Mouse (Mus musculus) CH12.LX (cell line): ENCODE results near the gene Ccar1.

Source experiments
- CTCF ChIP-seq, 2 experiments: IDR thresholded peaks in 1 of 2; conservative IDR thresholded peaks in 1 of 2; 2 replicates each; pipeline ENCODE4 v1.5.1; 2011 to 2012; ENCODE audit warnings: low read depth in 2 of 2, low read length in 2 of 2, improper control_type of control experiment in 1 of 2, inconsistent platforms in 1 of 2, mild to moderate bottlenecking in 1 of 2, moderate library complexity in 1 of 2
- MEF2A ChIP-seq: IDR thresholded peaks from 2 replicates; pipeline ENCODE4 v1.6.1; 2014; ENCODE audit warnings: low read depth, mild to moderate bottlenecking, inconsistent platforms, low read length, improper control_type of control experiment, borderline replicate concordance
- POLR2A ChIP-seq: IDR thresholded peaks from 2 replicates; pipeline ENCODE4 v1.6.1; 2011; ENCODE audit warnings: low read depth, mild to moderate bottlenecking, improper control_type of control experiment, low read length
- TCF12 ChIP-seq: IDR thresholded peaks from 2 replicates; pipeline ENCODE4 v1.6.1; 2014; ENCODE audit warnings: low read depth, mild to moderate bottlenecking, inconsistent platforms, low read length, improper control_type of control experiment
- USF1 ChIP-seq: IDR thresholded peaks from 2 replicates; pipeline ENCODE4 v1.6.1; 2014; ENCODE audit warnings: low read depth, mild to moderate bottlenecking, inconsistent platforms, low read length, improper control_type of control experiment

DNA sequence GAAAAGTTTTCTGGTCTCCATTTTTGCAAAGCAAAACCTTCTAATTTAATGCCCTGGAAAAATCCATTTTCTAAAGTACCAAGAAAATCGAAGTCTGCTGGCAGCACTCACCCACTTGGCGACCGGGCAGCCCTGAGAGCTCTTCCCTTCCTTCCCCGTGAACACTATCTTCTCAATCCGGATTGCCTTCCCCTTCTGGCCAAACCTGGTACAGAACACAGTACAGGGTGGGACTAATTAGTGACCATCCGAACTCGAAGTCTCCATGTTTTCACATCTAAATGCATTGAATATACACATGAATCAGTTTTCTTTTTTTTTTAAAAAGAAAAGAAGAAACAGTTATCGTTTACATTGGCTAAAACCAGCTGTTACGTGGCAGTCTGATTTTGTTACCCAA lies 40.7 kb upstream of the Ccar1 start:
- TF ChIP-seq POLR2A (no peak), MEF2A (no peak), CTCF (conservative IDR thresholded peaks at IDR 0.05 in 1 of 2, IDR thresholded peaks at IDR 0.05 in 1 of 2; ENCODE audit: low read depth in 2 of 2, low read length in 2 of 2) (no peak), TCF12 (no peak), USF1 (no peak)
